ENCODE assay signal across 16 mouse cellular contexts in genomic region chr19:47668399-47668798, GRCm38 (mm10). TPM values are rescaled to one million over a fixed set of nuclear protein-coding genes. Genes with fewer than 3 reads are reported as not detected.
DNase-seq lines count a peak whose midpoint lies in the region; ATAC-seq and TF ChIP-seq lines count a peak whose summit lies in the region.
"Had no signal": no experiment of that assay in that cellular context is flagged by ENCODE, and none has a peak within 500 bp of the region (broad histone marks: within the 10 kb centered on the region; RNA-seq: fewer than 3 reads in every experiment).

No protein-coding gene starts in this region.

- 70% methylated on average over 9 of the region's 9 CpGs for WGBS in heart, embryonic 10.5 days
- WGBS in stomach, embryonic 14.5 days = 58% methylated on average over 9 of the region's 9 CpGs
- 61% methylated on average over 9 of the region's 9 CpGs for WGBS in stomach, postnatal 0 days
- WGBS in stomach, embryonic 16.5 days = 57% methylated on average over 9 of the region's 9 CpGs

- H3K4me3 ChIP-seq in heart, embryonic 10.5 days = no peak overlapping the region
- H3K4me3 ChIP-seq in stomach, embryonic 14.5 days (ENCODE audit: low read depth, low read length) = no peak overlapping the region
- no peak overlapping the region for H3K4me3 ChIP-seq in stomach, postnatal 0 days (ENCODE audit: low read depth, low read length)
- H3K4me3 ChIP-seq in stomach, embryonic 16.5 days (replicated peaks; ENCODE audit: low read length) = no peak overlapping the region
- H3K4me3 ChIP-seq: limb, embryonic 13.5 days had no signal

- TF ChIP-seq CTCF in stomach, postnatal 0 days (IDR thresholded peaks at IDR 0.05; ENCODE audit: low read depth) = no peak

- no peaks in the 10 kb centered on the region for H3K36me3 ChIP-seq in heart, embryonic 10.5 days
- no peaks in the 10 kb centered on the region for H3K36me3 ChIP-seq in stomach, embryonic 14.5 days (ENCODE audit: control insufficient read depth, insufficient read depth, low read length)
- no peaks in the 10 kb centered on the region for H3K36me3 ChIP-seq in stomach, postnatal 0 days (ENCODE audit: control insufficient read depth, insufficient read depth, low read length)
- no peaks in the 10 kb centered on the region for H3K36me3 ChIP-seq in stomach, embryonic 16.5 days (ENCODE audit: control insufficient read depth, insufficient read depth, low read length)
- H3K36me3 ChIP-seq: limb, embryonic 13.5 days had no signal

- H3K9me3 ChIP-seq in heart, embryonic 10.5 days = no peaks in the 10 kb centered on the region
- H3K9me3 ChIP-seq in stomach, embryonic 14.5 days (ENCODE audit: control insufficient read depth, low read depth, low read length) = no peaks in the 10 kb centered on the region
- H3K9me3 ChIP-seq in stomach, postnatal 0 days (ENCODE audit: control insufficient read depth, low read length) = no peaks in the 10 kb centered on the region
- H3K9me3 ChIP-seq in stomach, embryonic 16.5 days (replicated peaks; ENCODE audit: control insufficient read depth, low read length) = no peaks in the 10 kb centered on the region
- H3K9me3 ChIP-seq: limb, embryonic 13.5 days had no signal

- no peak for DNase-seq in heart, embryonic 10.5 days (ENCODE audit: low spot score)
- no peak for DNase-seq in heart, postnatal 25 days (ENCODE audit: low spot score)
- no peak for DNase-seq in stomach, postnatal 0 days (ENCODE audit: low spot score)
- DNase-seq in cerebellum, postnatal 14 days = peak; percentile 72 to 78
- DNase-seq in adrenal gland, adult 18-20 months (ENCODE audit: low spot score in 2 of 2) = no peak
- DNase-seq in kidney, postnatal 10 days = no peak
- DNase-seq: gastrocnemius, postnatal 14 days; kidney, postnatal 14 days; right cerebral cortex, postnatal 4 days had no signal

- no peak for ATAC-seq in stomach, embryonic 14.5 days (ENCODE audit: insufficient number of reproducible peaks, insufficient read depth, low FRiP score, low read depth)
- ATAC-seq in stomach, postnatal 0 days (ENCODE audit: low FRiP score, low TSS enrichment) = no peak; the same call in 1 of the 2 replicates
- no peak for ATAC-seq in stomach, embryonic 16.5 days (ENCODE audit: insufficient read depth, low FRiP score)
- ATAC-seq: intestine, embryonic 16.5 days had no signal

- peaks cover 25% of the 10 kb centered on the region for H3K4me1 ChIP-seq in heart, embryonic 10.5 days
- H3K4me1 ChIP-seq in stomach, embryonic 14.5 days (ENCODE audit: control insufficient read depth, insufficient read depth, low read length) = peaks cover 8% of the 10 kb centered on the region; the same call in 1 of the 2 replicates
- no peaks in the 10 kb centered on the region for H3K4me1 ChIP-seq in stomach, postnatal 0 days (replicated peaks; ENCODE audit: control insufficient read depth, insufficient read depth)
- H3K4me1 ChIP-seq in stomach, embryonic 16.5 days (ENCODE audit: control insufficient read depth, insufficient read depth, low read length) = peaks cover 8% of the 10 kb centered on the region

- no peak overlapping the region for H3K9ac ChIP-seq in stomach, embryonic 14.5 days (replicated peaks; ENCODE audit: low read depth, low read length)
- no peak overlapping the region for H3K9ac ChIP-seq in stomach, postnatal 0 days (ENCODE audit: low read length)
- H3K9ac ChIP-seq in stomach, embryonic 16.5 days (ENCODE audit: low read length) = peak overlapping the region; percentile 39
- H3K9ac ChIP-seq: limb, embryonic 13.5 days had no signal

- H3K4me2 ChIP-seq in stomach, embryonic 14.5 days (replicated peaks; ENCODE audit: low read depth, low read length) = no peak overlapping the region
- no peak overlapping the region for H3K4me2 ChIP-seq in stomach, postnatal 0 days (replicated peaks; ENCODE audit: low read depth)
- no peak overlapping the region for H3K4me2 ChIP-seq in stomach, embryonic 16.5 days (ENCODE audit: low read depth, low read length)
- H3K4me2 ChIP-seq: heart, embryonic 11.5 days; limb, embryonic 13.5 days had no signal

- intact Hi-C loops in heart, postnatal 25 days (cut with DNase I) = no loop called here

- no peak for TF ChIP-seq EP300 in stomach, postnatal 0 days (optimal IDR thresholded peaks at IDR 0.05)

- H3K27ac ChIP-seq in heart, embryonic 10.5 days = peak overlapping the region; percentile 13; the same call in 1 of the 2 replicates
- H3K27ac ChIP-seq in stomach, embryonic 14.5 days (ENCODE audit: low read length) = 0 out of 2 replicates have a peak overlapping the region, but pooled peaks have one; percentile 10
- no peak overlapping the region for H3K27ac ChIP-seq in stomach, postnatal 0 days (replicated peaks)
- H3K27ac ChIP-seq in stomach, embryonic 16.5 days (ENCODE audit: low read length) = no peak overlapping the region
- H3K27ac ChIP-seq: limb, embryonic 13.5 days had no signal

- H3K27me3 ChIP-seq in heart, embryonic 10.5 days (ENCODE audit: insufficient read depth, poor library complexity, severe bottlenecking) = peaks cover 11% of the 10 kb centered on the region; the same call in 1 of the 2 replicates
- H3K27me3 ChIP-seq in stomach, embryonic 14.5 days (ENCODE audit: control insufficient read depth, insufficient read depth, low read length) = no peaks in the 10 kb centered on the region
- no peaks in the 10 kb centered on the region for H3K27me3 ChIP-seq in stomach, postnatal 0 days (ENCODE audit: control insufficient read depth, insufficient read depth, low read length)
- no peaks in the 10 kb centered on the region for H3K27me3 ChIP-seq in stomach, embryonic 16.5 days (ENCODE audit: control insufficient read depth, insufficient read depth, low read length)
- H3K27me3 ChIP-seq: limb, embryonic 13.5 days had no signal

RNA-seq across cellular contexts. Expression of gene Col17a1, which starts 23.5 kb away (rescaled TPM):
- 0.43 and 0.63 TPM in 2 replicates for polyA plus RNA-seq in heart, embryonic 10.5 days (2016; fragmentation: Nextera tagmentation; extraction: Ambion mirVana)
- total RNA-seq in heart, postnatal 25 days (2021) = not detected
- polyA plus RNA-seq in stomach, embryonic 14.5 days (2014; fragmentation: Nextera tagmentation; extraction: Ambion mirVana) = 10.3 and 12.7 TPM in 2 replicates
- 13.9 and 20.1 TPM in 2 replicates for polyA plus RNA-seq in stomach, postnatal 0 days (2015; fragmentation: Nextera tagmentation; extraction: Ambion mirVana)
- polyA plus RNA-seq in stomach, embryonic 16.5 days (2015; fragmentation: Nextera tagmentation; extraction: Ambion mirVana) = 12.8 and 16.0 TPM in 2 replicates
- total RNA-seq in adrenal gland, adult 18-20 months (2021) = not detected
- total RNA-seq: common myeloid progenitor, adult 5-6 weeks; hematopoietic stem cell, adult 5-6 weeks had no signal

Comparison
In these comparisons a context has a peak if more than half of its experiments do, and no peak if none do; other contexts are left out.
1. H3K27ac ChIP-seq: peak in heart, embryonic 10.5 days (single experiment) and stomach, embryonic 14.5 days (single experiment); none in stomach, postnatal 0 days (single experiment) and stomach, embryonic 16.5 days (single experiment).
2. DNase-seq: peak in cerebellum, postnatal 14 days (2 of 2); none in heart, embryonic 10.5 days (single experiment), heart, postnatal 25 days (single experiment), stomach, postnatal 0 days (single experiment), adrenal gland, adult 18-20 months (0 of 2) and kidney, postnatal 10 days (single experiment).